Mouse (Mus musculus): ENCODE data around the gene Acacb.

Acacb gene

DNA sequence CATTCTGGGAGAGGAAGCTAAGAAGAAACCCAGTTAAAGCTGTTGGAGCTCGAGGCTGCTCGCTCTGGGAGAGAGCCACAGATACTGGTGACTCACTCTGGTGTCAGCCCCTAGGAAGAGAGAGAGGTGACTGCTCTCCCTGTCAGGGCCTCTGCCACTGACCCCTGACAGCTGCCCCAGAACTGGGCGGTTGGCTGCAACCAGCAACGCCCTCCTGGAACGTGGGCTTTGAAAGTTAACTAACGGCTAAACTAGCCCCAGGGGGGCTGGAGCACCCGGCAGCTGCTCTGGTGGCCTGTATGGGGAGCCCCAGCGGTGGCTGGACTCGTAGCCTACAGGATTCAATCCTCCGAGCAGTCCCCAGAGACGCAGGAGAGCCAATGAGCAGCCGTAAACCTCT, 123.6 kb downstream of the Acacb start:
- DNase-seq = no peak

DNA sequence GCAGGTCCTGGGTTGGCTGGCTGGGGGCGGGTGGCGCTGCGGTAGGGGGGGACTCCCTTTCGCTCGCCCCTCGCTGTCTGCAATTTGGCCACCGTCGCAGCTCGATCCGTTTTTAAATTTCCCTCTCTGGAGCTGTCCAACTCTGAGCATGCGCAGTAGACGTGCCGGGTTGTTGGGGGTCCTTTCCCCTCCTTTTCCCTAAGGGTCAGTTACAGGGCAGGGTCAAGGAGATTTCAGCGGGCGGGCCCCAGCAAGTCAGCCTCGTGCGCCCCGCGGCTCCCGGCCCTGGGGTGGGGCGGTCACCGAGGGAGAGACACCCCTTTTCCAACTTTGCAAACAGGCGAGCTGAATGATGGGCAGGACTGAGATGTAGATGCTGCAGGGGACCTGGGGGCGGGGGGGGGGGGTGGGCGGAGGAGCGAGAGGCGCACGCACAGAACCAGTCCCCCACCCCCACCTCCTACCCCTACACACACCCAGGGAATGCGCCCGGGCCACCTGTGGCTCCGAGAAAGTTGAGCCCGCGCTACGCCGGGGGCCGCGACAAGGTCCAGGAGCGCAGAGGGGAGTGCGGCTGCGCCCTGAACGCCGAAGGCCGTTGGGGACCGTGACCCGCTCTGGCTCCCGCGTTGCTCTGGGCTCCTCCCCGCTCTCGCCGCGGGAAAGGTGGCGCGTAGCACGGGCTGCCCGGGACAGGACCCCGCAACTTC, 127.5 kb downstream of the Acacb start, which contains the start of gene Foxn4:
Gene Foxn4, minus strand, starts transcription at position 115 of the 710 bp plus-strand sequence.
- DNase-seq = no peak

DNA sequence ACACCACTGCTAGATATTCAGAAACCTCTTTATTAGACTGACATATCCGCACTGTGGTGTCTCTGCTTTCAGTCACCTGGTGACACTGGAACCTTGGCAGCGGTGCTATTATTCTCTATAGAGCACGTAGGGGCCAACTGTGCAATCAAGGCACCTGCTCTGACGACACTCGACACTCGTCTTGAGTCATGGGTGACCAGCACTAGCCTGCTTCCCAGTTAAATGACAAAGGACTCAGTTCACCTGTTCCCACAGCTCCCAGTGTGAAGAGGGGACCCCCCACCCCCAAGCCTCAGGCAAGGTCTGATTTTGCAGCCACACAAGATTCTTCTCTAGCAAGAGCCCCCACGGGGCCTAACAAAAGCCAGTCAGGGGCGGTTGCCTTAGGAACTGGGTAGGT, 129.0 kb downstream of the Acacb start:
- DNase-seq = no peak

DNA sequence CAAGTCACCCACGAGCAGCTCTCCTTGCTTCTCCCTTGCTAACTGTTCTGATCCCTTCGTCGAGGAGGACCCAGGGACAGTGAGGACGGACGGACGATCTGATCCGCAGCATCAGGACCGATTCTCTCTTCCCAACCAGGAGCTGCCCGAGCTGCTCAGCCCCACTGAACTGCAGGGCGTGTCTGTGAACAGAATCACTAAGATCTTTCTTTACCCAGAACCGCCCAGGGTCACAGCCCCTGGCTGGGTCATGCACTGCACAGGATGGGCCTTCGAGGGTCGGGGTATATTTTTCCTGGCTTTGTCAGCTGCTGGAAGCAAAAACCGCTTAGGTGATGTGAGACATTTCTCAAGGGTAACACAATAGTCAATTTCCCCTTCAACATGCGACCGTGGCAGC, 129.7 kb downstream of the Acacb start:
- no peak for DNase-seq

DNA sequence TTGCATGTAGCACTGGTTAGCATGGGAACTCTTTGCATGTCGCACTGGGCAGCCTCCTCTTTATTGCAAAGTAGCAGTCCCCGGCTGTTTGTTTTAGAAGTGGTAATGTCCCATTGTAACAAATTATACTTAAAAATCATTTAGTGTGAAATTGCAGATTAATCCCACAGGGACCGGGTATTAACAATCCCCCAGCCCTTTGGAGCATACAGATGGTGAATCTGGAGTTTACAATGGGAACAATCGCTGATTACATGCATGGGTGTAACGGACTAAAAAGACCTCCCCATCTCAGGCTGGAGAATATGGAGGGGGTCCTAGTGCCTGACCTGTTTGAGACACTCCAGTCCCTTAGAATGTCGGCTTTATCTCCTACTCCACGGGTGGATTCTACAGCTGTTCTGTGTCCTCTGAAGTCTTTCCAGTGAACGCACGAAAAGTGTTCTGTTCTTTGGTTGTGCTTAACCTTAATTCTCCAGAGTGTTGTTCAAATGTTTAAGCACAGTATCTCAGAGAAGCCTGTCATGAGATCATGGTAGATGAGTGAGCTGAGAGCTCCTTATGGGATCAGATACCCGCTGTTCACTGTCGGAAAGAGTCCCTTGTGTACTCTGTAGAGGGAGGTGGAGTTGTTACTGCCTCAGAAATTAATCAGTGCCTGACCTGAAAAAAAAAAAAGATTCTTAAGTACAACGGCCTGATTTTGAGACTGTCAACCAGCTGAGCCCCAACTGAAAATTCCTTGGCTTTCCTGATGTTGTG, 133.2 kb downstream of the Acacb start:
- no peak for DNase-seq

DNA sequence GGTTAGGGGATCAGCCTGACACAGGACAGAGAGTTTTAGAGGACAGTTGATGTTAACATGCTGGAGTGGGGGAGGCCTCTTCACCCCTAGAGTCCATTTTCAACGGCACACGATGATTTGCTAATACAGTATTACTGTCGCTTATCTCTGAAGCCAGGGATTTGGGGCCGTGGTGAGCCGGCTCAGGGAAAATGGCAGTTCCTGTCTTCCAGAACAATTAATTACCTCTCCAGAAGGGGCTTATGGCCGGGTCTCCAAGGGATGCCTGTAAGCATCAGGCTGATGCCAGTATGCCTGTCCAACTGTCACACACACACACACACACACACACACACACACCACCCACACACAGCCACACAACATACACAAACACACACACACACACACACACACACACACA, 136.0 kb downstream of the Acacb start:
- no peak for DNase-seq

DNA sequence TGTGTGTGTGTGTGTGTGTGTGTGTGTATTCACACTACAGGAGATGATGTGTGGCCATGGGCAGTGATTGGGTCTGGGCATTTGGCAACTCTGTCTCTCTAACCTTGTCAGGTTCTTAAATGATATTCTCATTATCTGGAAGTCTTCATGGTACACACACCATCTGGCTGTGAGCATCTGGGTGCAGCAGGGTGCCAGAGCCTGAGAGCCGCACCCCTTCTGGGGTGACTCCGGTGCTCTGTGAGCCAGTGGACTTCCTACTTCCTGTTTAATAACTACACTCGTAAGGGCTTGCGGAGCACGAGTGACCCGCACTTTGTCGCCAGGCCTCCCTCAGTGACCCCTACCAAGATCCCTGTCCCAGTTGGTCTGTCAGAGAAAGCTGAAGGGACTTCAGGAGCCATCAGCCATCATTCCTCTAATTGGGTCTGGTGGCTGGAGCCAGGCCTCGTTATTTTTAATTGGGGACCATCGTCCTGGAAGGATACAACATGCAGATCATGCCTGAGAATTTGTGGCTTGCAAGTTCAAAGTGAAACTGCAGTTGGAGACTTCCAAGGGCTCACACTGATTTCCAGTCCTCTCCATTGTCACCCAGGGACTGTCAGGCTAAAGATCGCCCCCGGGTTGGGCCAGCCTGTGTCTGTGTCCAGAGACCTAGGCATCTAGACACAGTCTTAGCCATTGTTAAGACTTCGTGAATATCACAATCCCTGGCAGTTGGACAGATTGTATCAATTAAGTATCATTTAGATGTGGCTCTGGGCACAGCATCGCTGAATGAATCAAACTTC, 138.5 kb downstream of the Acacb start:
- no peak for DNase-seq

DNA sequence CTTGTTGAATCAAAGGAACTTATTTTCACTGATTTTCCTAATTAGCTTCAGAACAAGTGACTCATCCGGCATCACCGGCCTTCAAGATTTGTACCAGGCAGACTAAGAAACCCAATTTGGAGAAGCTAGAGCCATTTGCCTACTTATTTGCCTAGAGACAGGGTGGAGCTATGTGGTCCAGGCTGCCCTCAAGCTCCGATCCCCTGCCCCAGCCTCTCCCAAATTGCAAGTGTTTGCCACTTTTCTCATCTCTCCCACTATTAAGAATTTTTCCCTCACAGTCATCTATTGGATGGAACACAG, 139.0 kb downstream of the Acacb start:
- DNase-seq = no peak

DNA sequence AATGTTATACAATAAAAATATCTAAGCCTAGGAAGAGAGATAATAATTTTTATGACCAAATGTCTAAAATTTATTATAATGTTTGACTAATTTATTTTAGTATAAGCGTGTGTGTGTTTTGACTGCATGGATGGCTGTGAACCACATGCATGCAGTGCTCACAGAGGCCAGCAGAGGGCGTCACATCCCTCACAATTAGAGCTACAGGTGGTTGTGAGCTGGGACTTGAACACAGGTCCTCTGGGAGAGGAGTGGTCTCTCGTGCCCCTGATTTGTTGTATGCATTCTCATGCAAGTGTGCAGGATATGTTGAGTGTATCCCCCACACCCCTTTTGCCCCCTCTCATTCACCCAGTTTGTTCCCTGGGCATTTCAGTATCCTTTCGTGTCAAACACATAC, 139.8 kb downstream of the Acacb start:
- no peak for DNase-seq

DNA sequence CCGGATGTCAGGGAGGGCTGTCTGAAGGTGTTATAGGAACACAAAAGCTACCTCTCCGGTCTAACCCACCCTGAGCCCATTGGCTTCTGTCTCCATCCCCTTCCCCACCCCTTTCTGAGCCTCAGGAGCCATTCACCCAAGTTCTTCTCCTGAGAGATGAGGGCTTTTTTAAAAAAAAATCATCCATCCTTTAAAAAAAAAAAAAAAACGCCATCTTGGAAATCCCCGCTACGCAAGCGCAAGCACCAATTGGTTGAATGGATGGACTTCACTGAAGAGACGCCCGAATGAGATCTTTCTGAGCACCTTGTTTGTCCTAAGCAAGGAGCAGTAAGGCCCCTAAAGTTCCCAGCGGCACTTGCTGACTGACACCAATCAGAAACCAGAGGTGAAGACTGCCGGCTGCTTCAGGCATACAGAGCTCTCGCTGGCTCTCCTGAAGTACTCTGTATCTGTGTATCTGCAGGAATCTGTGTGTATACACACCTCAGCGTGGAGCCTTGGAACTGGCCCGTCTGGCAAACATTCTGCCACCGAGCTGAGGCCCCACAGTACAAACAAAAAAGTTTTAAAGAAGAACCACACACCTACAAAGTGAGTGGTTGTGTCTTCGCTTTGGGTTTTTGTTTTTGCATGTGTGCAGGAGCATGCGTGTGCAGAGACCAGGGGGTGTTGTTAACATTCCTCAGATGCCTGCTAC, 140.7 kb downstream of the Acacb start:
- no peak for DNase-seq

DNA sequence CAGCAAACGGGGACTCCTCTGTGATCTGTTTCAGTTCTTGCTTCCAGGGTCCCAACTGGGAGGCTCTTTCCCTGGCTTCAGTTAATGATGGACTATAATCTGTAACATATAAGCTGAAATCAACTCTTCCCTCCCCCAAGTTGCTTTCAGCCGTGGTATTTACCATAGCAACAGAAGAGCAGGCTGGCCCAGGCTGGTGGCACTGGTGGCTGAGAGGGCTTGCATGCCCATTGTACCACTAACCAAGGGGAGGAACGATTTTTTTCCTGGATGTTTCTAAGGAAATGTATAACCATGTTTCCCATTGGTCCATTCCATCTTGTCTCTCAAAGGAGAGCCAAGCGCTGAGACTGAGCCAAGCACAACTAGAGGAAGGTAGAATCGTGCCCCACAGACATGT, 142.1 kb downstream of the Acacb start:
- DNase-seq = no peak

DNA sequence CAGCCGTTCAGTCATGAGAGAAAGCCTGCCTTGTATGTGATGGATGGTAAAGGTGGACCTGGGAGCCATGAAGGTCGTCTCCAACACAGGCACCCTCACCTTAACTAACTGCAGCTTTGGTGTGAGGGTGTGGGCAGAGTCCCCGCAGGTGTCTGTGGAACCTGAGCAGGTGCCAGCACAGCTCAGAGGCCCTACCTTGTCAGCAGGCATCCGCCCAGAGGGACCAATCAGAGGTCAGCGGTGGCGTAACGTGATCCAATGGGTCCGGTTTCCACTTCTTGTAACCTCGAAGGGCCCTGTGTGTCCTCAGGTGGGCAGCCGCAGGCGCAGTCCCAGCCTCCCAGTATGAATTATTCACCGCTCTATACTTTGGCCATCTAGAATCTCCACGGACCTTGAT, 142.5 kb downstream of the Acacb start, which contains the start of gene Myo1h:
Gene Myo1h, plus strand, starts transcription at position 293 of the 400 bp plus-strand sequence.
- DNase-seq = no peak

DNA sequence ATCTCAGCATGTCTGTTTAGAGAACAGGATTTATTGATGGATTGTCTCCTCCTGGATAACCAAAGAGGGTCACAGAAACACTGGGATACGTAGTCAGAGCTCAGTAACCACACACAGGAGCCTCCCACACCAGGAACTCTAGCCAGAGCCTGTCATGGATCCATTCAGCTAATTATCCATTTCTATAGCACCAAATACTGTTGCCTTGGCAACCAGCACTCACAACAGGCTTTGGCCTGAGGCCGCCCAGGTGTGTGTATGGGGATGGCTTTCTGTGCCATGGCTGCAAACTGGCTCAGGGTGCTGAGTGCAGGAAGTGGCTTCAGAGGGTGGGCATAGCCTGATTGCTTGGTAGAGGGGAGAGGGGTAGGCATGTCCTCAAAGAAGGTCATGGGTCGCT, 143.7 kb downstream of the Acacb start:
- no peak for DNase-seq

DNA sequence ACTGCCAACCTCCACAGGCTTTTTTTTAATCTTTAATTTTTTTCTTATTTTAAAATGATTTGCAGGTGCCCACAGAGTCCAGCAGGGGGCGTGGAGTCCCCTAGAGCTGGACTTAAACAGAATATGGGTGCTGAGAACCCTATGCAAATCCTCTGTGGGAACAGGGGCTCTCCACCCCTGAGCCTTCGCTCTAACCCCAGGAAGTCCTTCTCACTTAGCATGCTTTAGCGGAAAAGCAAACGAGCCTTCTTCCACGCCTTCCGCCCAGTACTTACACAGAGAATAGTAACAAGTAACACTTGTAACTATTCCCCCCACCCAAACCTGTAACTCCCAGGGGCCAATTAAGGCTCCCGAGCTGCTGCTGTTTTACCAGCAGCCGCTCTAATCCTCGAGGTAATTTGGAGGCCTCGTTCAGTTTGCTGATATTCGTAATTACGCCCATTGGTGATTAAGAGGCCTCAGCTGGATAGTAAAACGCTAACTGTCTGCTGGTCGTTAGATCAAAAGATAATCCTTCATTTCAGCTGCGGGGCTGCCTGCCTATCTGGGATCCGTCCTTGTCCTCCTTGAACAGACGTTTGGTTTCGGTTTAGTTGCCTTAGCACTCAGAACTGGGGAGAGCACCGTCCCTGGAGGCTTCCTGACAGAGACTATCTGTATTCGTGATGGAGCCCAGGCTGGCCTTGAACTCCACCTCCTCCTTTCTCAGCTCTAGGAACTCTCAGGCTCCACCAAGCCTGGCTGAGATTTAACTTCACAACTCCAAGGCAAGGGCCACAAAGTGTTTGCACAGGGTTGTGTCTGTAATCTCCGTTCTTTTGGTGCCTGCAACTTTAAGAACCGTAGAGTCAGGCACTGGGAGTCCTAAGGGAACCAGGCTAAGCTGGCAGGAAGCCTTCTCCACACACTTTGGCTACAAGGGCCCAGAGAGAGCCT, 150.6 kb downstream of the Acacb start:
- no peak for DNase-seq

DNA sequence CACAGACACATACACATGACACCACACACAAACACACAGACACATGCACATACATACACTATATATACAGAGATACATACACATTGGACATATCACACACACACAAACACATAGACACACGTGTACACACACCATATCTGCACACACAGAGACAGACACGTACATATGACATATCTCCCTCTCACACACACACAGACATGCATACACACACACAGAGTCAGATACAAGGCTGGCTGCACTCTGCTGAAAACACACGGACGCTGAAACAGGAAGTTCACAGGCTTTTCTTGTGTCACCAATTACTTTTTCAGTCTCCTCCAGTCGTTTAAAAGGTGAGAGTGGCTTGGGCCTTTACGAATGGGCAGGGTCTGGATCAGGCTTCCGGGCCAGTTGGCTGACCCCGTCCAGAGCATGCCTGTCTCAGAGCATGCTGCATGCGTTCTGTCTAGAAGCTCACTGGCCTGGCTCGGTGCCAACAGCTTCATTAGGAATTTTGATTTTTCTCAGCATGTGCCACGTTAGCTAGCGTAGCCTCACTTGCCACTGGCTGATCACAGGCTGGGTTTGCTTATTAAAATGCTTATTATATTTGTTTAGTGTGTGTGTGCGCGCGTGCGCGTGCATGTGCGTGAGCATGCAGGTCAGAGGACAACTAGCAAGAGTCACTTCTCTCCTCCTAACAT, 152.0 kb downstream of the Acacb start:
- DNase-seq = no peak

DNA sequence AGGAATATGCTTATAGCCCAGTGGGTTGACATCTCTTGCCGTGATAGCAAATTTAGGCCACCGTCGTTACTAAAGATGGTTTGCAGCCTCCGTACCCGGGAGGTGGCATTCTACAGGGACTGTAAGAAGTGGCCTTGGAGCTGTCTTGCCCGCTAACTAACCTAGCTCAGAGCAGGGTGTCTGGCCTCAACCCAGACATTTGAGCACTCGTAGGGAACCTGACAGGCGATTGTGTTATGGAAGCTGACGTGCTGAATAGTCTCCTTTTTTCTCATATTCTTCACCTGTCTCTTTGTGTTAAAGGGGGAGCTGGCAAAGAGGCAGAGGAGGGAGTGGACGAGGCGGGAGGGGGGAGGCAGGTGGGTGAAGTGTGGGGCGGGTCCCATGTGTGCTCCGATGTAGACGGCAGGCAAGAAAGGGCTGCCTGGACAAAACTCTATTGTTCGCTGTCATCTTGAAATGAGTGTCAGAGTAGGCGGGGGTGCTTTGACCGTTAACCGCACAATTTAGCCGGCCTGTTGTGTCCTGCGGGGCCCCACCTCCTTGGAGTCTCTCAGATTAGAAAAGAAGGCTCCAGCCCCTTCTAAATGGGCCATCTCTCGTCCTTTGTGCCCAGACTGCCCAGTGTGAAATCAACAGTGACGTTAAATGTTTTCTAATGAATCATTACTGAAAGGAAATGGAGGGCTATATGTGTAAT, 153.0 kb downstream of the Acacb start:
- no peak for DNase-seq

DNA sequence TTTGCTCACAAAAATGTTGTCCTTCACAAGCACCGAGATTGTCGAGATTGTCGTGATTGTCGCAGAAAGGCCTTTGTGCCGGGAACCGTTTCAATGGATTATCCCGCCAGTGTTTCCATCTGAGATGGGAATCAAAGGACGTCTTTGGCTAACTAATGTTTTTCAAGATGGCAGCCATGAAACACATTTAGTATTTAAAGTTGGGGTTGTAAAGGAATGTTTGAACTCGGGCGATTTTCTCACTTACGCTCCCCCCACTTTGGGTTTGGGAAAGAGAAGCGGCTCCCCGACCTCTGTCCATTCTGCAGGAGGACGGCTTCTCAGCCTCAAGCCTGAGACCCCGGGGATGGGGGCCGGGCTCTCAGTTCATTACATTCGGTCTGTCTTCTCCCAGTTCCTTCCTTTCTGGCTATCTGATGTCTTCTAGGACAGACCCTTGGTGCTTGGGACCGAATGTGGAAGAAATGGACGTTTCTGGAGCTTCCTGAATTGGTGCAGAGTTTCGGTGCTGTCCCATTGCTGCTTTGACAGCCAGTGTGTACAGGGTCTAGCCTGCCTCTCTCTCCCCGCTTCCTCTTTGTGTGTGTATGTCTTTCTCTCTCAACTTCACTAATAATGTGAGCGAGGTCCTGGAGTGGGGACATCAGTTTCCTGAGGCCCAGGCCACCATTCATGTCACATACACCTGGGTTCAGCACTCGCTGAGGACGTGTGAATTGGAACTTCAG, 153.7 kb downstream of the Acacb start:
- DNase-seq = no peak
